Mouse (Mus musculus): Measurements from ENCODE around the gene Sh3glb2. TPM values are rescaled to one million over a fixed set of nuclear protein-coding genes. Genes with fewer than 3 reads are reported as not detected.

Sh3glb2 gene
- total RNA-seq (2021): 10 to 100 TPM; 62.0 to 69.5 TPM

DNA sequence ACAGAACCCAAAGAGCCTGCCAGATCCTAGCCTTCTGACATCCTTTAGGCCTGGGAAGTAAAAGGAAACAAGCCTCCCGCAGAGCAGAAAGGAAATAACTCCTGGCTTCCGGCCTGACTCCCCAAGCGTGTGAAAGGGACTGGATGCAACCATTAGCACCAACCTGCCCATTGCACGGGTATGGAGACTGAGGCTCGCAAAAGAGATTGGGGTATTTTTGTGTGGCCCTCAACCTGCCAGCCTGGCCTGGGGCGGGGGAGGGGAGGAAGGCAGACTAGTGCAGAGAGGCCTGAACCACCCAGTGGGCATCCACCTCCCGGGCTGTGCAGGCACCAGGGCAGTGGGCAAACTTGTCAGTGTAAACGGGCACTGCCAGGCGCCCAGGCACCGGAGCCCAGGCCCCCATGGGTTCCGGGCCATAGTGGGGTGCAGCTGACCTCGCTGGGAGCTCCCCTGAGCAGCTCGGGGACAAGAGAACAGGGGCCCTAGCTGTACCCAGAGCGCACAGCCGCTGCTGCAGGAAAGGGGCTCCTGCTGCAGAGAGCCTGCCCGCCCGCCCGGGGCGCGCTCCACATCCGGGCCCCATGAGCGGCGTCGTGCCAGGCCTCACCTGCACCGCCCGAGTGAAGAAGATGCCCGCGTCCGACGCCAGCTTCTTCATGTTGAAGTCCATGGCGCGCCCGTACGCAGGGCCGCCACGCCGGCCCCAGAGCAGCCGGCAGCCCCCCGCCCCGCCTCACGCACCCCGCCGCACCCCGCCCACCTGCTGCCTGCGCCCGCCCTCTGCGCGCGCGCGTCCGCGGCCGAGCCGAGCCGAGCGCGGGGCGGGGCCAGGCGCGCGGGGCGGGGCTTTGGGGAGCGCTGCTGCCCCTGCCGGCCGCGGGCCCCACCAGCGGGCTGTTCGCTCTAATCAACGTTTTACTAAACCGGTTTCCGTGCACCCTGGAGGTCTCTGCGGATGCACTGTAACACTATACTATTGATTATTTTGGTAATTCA, at the start of gene Sh3glb2:
Sh3glb2 (minus strand) TSS at position 805 of the 999 bp plus-strand sequence.
- DNase-seq: peak; percentile 88 to 89
- intact Hi-C loops (cut with DNase I): no loop called here

- DNase-seq: no peak
- intact Hi-C loops (cut with DNase I): no loop called here
These were observed 49.4 kb upstream of the Sh3glb2 start for GRCm38 (mm10) chr2:30408452-30409100.

DNA sequence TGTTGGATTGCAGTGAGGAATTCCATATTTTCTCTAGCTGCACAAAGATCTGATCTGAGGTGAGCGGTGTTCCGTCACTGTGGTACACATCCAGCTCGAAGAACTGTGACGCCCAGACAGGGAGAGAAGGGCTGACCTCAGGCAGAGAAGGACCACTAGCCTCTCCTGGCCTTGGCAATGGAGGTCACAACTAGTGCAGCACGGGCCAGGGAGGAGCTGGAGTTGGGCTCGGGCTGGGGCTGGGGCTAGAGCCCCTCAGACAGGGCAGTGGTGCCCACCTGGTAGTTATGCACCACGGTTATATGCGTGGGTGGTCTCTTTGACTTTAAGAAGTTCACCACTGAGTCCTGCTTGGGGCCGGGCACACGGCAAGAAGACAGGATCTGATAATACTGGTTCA, 48.6 kb upstream of the Sh3glb2 start:
- intact Hi-C loops (cut with DNase I): no loop called here

DNA sequence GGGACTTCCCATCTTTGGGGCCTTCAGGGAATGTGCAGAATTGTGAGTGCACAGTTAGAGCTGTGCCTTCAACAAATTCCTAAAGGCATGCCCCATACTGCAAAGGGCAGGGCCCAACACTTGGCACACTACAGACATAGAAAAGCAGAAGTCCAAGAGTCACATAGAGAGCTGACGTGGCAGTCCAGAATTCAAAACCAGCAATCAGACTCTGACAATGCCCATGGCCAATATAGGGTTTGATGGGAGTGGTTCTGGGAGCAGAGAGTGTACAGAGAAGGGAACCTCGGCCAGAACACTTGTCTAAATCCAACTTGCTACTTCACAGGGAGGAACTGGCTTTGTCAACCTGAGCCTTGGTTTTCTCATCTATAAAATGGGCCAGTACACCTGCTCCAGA, 48.1 kb upstream of the Sh3glb2 start:
- no peak for DNase-seq
- intact Hi-C loops (cut with DNase I): no loop called here

More for the DNA sequence above, 48.6 kb upstream of the Sh3glb2 start:
- DNase-seq: no peak

DNA sequence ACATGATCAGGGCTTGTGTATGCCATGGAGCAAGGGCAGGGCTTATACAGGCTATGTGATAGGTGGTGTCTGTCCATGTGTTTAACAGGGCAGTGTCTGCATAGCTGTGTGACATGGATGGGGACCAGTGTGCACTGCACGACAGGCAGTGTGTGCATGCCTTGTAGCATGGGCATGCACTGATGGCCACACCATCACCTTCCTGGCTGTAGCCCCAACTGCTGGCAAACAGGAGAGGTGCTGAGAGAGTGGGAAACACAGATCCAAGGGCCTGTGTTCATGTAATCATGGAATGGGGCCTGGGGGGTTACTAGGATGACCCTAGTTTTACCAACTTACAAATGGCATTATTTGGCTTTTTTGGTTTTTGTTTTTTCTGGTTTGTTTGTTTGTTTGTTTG, 44.7 kb upstream of the Sh3glb2 start:
- intact Hi-C loops (cut with DNase I): no loop called here

GRCm38 (mm10) chr2:30402843-30403242, 43.7 kb upstream of the Sh3glb2 start:
- no peak for DNase-seq
- intact Hi-C loops (cut with DNase I): no loop called here

More for the DNA sequence above, 44.7 kb upstream of the Sh3glb2 start:
- DNase-seq: no peak

DNA sequence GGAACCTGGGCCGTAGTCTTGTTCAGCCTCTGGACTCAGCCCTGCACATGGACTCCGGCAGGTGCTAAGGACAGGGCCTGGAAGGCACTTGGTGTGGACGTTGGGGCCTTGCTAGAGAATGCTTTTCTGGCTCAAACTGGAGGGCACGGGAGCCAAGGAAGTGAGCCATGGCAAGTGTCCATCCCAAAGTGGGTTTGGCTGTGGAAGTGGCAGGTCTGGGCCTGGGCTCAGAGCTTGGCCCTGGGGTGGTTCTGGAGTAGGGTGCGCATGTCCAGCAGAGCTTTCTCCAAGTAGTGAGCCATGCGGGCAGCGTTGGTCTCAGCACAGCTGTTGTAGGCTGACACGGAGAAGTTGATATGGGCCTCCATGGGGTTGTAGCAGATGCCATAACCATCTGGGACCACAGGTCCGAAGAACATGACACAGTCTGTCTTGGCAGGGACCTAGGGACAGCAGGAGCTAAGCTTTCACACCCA, 43.3 kb upstream of the Sh3glb2 start:
- DNase-seq: no peak
- intact Hi-C loops (cut with DNase I): no loop called here

DNA sequence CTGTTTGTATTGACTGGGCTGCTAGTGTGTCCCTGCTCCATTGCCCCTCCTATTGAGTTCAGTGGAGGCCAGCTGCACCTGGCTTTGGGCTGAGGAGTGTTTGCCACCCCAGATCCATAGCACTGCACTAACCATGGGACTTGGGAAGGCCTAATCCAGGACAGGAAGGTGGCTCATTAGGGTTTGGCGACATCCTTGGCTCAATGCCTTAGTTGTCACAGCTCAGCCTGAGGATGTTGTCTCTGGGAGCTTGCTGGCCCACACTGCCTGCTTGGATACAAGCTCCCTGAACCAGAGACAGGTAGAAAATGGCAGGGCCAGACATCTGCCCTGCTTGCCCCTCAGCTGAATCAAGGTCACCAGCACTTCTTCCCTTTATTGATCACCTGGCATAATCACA, 42.4 kb upstream of the Sh3glb2 start:
- intact Hi-C loops (cut with DNase I): no loop called here

GRCm38 (mm10) chr2:30399191-30400171, 40.3 kb upstream of the Sh3glb2 start:
- no peak for DNase-seq
- intact Hi-C loops (cut with DNase I): no loop called here

More for the DNA sequence above, 42.4 kb upstream of the Sh3glb2 start:
- no peak for DNase-seq

DNA sequence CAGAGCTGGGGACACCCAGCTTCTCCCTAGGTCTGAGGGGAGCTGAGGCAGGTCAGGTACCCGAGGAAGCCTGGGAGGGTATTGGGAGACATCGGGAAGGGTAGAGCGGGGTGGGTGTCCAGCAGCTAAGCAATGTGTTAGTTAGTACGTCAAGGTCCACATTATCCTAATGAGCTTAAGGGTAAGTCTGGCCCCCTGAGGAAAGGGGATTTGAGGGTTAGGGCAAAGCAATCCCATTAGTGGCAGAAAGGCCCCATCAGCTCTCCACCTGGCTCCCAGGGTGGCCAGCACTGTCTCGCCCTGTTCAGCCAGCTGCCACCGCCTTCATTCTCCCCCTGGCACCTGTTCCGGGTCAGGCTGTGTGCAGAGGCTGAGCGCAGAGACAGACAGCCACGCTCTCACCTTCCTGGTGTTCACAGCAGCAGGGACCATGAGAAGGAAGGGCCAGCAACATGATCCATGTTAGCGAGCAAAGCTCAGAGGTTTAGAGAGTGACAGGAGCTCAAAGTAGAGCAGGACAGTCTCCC, 38.9 kb upstream of the Sh3glb2 start:
- DNase-seq: no peak
- intact Hi-C loops (cut with DNase I): no loop called here

- intact Hi-C loops (cut with DNase I): no loop called here
- no peak for DNase-seq
These were observed 37.1 kb upstream of the Sh3glb2 start for GRCm38 (mm10) chr2:30396246-30396645.

GRCm38 (mm10) chr2:30395757-30396156, 36.6 kb upstream of the Sh3glb2 start:
- no peak for DNase-seq
- intact Hi-C loops (cut with DNase I): no loop called here

- no peak for DNase-seq
- intact Hi-C loops (cut with DNase I): no loop called here
These were observed 34.2 kb upstream of the Sh3glb2 start for GRCm38 (mm10) chr2:30393370-30393656.

GRCm38 (mm10) chr2:30392577-30393369, 33.6 kb upstream of the Sh3glb2 start:
- peak; percentile 81 to 82 for DNase-seq
- intact Hi-C loops (cut with DNase I): no loop called here

DNA sequence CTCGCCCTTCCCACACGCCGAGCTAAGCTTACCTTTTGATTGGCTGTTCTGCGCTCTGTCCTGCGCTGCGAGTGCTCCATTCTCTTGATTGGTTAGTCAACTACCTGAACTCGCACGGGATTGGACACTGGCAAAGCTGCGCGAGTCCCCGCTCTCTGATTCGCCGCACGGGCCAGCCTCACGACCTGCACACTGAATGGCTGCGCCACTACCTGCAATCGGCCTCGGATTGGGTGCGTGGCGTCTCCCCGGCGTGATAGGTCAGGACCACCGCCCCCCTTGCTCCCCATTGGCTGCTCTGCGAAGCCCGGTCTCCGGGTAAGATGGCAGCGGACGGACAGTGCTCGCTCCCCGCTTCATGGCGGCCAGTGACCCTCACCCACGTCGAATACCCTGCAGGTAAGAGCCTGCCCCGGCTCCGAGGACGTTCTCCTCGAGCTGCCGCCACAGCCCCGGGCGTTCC, 33.0 kb upstream of the Sh3glb2 start, which contains the start of gene Dolpp1:
Dolpp1 (plus strand) TSS at position 141 of the 463 bp plus-strand sequence.
- intact Hi-C loops (cut with DNase I): no loop called here
- peak; percentile 97 to 98 for DNase-seq

DNA sequence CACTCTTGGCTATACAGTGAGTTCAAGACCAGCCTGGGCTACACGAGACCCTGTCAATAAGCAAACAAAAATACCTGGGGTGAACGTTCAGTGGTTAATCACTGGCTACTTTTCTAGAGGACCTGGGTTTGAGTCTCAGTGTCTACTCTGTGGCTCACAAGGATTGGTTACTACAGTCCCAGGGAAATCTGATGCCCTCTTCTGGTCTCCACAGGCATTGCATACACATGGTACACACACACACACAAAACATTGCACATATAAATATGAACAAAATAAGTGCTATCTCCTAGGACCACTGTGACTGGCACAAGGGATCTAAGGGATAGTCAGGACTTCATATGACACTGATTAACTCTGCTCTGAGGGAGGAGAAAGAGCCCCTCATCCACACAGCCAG, 29.9 kb upstream of the Sh3glb2 start:
- intact Hi-C loops (cut with DNase I): no loop called here
- DNase-seq: no peak

DNA sequence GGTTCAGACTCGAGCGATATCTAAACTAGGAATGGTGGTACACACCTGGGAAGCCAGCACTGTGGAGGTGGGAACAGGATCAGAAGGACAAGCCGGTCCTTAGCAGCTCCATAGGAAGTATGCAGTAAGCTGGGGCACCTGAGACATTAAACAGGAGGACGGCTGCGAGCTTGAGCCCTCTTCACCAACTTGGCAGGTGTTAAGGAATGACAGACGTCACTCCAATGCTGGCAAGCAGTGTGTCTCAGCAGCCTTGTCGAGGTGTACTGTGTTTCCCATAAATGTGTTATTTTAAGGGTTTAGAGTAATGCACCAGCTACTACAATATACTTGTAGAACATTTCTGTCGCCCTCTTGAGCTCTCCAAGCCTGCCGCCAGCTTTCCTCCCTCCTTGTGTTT, 27.8 kb upstream of the Sh3glb2 start:
- intact Hi-C loops (cut with DNase I): no loop called here
- no peak for DNase-seq

DNA sequence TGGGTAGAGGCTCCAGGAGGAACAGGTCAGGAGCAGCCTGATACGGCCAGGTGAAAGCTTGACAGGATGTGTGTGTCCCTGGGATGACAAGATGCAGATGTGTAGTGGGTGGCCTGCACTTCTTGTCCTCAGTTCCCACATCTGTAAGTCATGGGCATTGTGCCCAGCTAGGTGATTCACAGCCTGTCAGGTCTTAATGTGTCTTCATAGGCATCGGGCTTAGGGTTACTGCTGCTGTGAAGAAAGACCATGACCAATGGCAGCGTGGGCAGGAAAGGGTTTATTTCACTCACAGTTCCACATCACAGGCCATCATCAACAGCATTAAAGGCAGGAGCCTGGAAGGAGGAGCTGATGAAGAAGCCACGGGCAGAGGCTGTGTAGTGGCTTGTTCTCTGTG, 26.5 kb upstream of the Sh3glb2 start:
- intact Hi-C loops (cut with DNase I): no loop called here
- no peak for DNase-seq

DNA sequence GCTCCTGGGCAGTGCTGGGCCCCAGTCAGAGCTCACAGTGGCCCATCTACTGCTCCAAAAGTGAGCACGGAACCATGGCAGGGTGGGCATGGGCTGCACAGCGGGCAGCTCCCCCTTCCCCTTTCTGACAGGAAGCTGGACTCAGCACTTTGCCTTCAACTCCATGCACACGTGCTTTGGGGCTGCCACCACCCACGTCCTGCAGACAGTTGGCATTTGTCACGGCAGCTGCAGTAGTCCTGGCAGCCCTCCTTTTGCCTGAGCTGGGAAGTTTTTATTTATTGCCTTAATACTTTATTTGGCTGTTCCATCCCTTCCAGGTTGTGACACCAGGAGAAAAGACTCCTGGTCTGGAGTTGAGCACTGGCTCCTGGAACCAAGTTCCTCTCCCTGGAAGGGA, 25.7 kb upstream of the Sh3glb2 start:
- intact Hi-C loops (cut with DNase I): no loop called here
- no peak for DNase-seq

Measured in heart, postnatal 10 days (tissue).